Mouse (Mus musculus) cerebellum, adult 2 months (tissue): ENCODE measurements around the gene Stum.

Experiments used
- CTCF ChIP-seq: fragments of 200-500 bp; IDR thresholded peaks from 2 replicates; pipeline ENCODE4 v1.5.1; 2011; ENCODE audit warnings: low read depth, mild to moderate bottlenecking, control low read depth, low read length, moderate library complexity, borderline replicate concordance; ENCODE audit not compliant: insufficient read depth
- POLR2A ChIP-seq: fragments of 200-500 bp; IDR thresholded peaks from 2 replicates; pipeline ENCODE4 v1.6.1; 2011; ENCODE audit warnings: low read length, control low read depth, borderline replicate concordance; ENCODE audit not compliant: insufficient read depth

DNA sequence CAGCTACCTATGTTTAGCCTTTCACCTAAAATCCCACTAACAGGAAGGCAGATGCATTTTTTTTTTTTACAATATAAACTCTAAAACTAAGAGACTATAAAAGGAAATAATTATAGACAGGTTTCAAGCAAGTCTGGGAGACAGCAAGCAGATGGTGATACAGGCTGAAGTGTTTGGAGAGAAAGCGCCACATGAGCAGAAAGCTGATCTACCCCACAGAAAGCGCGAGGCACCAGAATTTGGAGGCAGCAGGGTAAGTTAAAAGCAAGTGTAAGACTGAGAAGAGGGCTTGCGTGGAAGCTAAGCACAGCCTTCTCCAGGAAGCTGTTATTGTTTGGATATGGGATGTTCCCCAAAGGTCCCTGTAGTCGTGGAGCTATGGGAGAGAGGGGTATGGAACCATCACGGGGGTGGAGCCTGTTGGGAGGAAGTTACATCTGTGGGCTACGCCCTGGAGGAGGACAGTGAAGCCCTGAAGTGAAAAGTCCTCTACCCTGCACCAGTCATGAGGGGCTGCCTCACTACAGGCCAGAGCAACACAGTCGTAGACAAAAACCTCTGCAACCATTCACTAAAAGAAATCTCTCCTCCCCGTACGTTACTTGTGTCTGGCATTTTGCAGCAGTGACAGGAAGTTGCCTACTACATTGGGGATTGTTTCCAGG lies 34.2 kb upstream of the Stum start:
- TF ChIP-seq CTCF, result no peak
- TF ChIP-seq POLR2A, result no peak
